Mouse (Mus musculus) kidney, adult 10 weeks (tissue): ENCODE measurements around the gene Cln5. TPM values are rescaled to one million over a fixed set of nuclear protein-coding genes. Genes with fewer than 3 reads are reported as not detected.

Source experiments
- polyA plus RNA-seq: library from polyadenylated mRNA; stranded (reverse); fragments of 350-450 nt; fragmentation: Illumina TruSeq; extraction: RNeasy Lipid Tissue Mini Kit (QIAGEN cat#74804); gene quantifications from one replicate; pipeline ENCODE4 v1.2.3, GENCODE M21; 2014; ENCODE audit warnings: low read depth, low replicate concordance

Cln5 gene
- polyA plus RNA-seq, result 92.9 TPM

DNA sequence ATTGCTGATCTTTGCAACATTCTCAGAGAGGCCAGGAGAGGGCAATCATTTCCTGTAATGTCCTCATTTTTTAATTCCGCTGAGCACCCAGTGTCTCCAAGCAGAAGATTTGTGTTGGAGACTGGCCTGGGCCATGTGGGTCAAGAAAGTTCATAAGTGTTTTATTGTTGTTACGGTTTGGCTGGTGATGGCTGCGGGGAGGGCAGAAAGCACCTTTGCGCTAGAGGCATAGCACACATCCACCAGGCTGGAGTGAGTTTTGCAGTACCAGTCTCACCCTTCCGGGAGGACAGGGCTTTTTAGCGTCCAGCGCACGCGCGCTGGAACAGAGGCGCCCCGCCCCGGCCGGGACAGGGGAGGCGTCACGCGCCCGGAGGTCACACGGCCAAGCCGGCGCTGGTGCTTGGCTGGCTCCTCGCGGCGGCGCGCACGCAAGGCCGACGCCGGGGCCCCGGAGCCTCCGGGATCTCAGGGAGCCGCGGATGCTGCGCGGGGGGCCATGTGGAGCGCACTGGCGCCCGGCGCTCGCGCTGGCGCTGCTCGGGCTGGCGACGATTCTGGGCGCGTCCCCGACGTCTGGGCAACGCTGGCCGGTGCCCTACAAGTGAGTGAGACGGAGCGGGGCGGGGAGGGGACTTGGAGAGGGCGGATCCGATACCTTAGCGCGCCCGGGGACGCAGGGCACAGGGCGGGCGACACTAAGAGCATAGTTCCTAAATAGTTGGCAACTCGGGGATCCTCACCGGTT is at the start of gene Cln5:
TSS of gene Cln5 (plus strand) at position 353 of the 748 bp plus-strand sequence.

GRCm38 (mm10) chr14:103046677-103047076 is 23.3 kb upstream of the Cln5 start, which contains the start of gene Acod1:
TSS of gene Acod1 (plus strand) at chr14:103046977.

GRCm38 (mm10) chr14:103099238-103099933 is 29.4 kb downstream of the Cln5 start, which contains the start of gene Fbxl3:
TSS of gene Fbxl3 (minus strand) at chr14:103099566.

Other genes with a start within 250 kb of the Cln5 start
- gene Kctd12, start 87.6 kb upstream of the Cln5 start, polyA plus RNA-seq, result 89.3 TPM
- gene Acod1, start 23.2 kb upstream of the Cln5 start, polyA plus RNA-seq, result not detected
- gene Fbxl3, start 29.4 kb downstream of the Cln5 start, polyA plus RNA-seq, result 124 TPM